Mouse (Mus musculus): ENCODE data around the gene Tube1. TPM values are rescaled to one million over a fixed set of nuclear protein-coding genes. Genes with fewer than 3 reads are reported as not detected.
"Not testable (repeated sequence)": the region's sequence is repeated elsewhere in the genome, so short reads cannot be mapped to it uniquely, and the experiment has no call there.

The Tube1 gene
- polyA plus RNA-seq, 1 experiment from 2014 or later: 26.2 TPM

DNA sequence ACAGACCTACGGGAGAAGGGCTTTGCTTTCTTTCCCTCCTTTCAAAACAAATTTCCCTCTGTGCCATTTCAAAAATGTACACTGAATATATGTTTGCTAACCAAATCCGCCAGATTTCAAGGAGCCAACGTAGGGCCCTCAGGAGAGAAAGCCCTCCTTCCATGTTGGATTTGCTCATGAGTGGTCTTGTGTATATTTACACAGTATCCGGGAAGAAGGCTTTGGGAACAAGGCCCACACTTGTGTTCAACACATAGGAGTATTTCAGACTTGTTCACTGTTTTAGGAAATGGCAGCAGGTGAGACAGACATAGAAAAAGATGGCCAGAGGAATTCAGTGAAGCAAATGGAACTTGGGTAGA, 51.8 kb downstream of the Tube1 start:
- no peaks in the 10 kb centered on the region for H3K4me1 ChIP-seq (ENCODE audit: control insufficient read depth, insufficient read depth, low read length)
- no peak overlapping the region for H3K27ac ChIP-seq (replicated peaks; ENCODE audit: low read depth, low read length)
- no peaks in the 10 kb centered on the region for H3K9me3 ChIP-seq (replicated peaks; ENCODE audit: control insufficient read depth, low read length)
- WGBS: 82% methylated on average over 4 of the region's 4 CpGs
- no peaks in the 10 kb centered on the region for H3K27me3 ChIP-seq (ENCODE audit: control insufficient read depth, insufficient read depth, low read length)
- no peak overlapping the region for H3K9ac ChIP-seq (replicated peaks; ENCODE audit: low read length)
- DNase-seq (ENCODE audit: low spot score) (no peak), ATAC-seq (replicated peaks; ENCODE audit: insufficient number of reproducible peaks, low FRiP score, low TSS enrichment, low read depth) (no peak)
- H3K36me3 ChIP-seq (replicated peaks; ENCODE audit: control insufficient read depth, insufficient read depth, low read depth, low read length): no peaks in the 10 kb centered on the region
- no peak overlapping the region for H3K4me3 ChIP-seq (ENCODE audit: low read depth, low read length)
- H3K4me2 ChIP-seq (ENCODE audit: low read depth, low read length): no peak overlapping the region

DNA sequence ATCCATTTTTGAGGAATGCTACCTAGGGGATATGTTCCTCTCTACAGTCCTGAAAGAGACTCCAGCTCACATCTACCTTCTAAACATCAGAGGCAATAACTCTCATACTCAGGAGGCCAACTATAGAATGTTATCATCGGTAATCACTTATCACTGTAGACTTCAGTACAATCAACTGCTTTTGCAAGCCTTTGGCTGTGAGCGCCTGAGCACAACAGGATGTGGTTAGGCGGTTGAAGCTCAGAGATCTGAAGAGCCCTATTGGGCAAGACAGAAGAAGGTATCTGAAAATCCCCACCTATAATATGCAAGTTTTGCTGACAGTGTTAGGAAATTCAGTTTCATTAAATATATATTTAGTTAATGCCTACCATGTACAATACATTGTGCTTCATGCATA, 58.9 kb downstream of the Tube1 start:
- ATAC-seq (replicated peaks; ENCODE audit: insufficient number of reproducible peaks, low FRiP score, low TSS enrichment, low read depth) (no peak), DNase-seq (ENCODE audit: low spot score) (no peak)
- H3K27ac ChIP-seq (replicated peaks; ENCODE audit: low read depth, low read length): no peak overlapping the region
- H3K9ac ChIP-seq (replicated peaks; ENCODE audit: low read length): no peak overlapping the region
- 93% methylated on average over 3 of the region's 3 CpGs for WGBS
- H3K4me3 ChIP-seq (ENCODE audit: low read depth, low read length): no peak overlapping the region
- H3K9me3 ChIP-seq (replicated peaks; ENCODE audit: control insufficient read depth, low read length): no peaks in the 10 kb centered on the region
- no peaks in the 10 kb centered on the region for H3K4me1 ChIP-seq (ENCODE audit: control insufficient read depth, insufficient read depth, low read length)
- H3K4me2 ChIP-seq (ENCODE audit: low read depth, low read length): no peak overlapping the region
- H3K27me3 ChIP-seq (ENCODE audit: control insufficient read depth, insufficient read depth, low read length): no peaks in the 10 kb centered on the region
- H3K36me3 ChIP-seq (replicated peaks; ENCODE audit: control insufficient read depth, insufficient read depth, low read depth, low read length): no peaks in the 10 kb centered on the region

DNA sequence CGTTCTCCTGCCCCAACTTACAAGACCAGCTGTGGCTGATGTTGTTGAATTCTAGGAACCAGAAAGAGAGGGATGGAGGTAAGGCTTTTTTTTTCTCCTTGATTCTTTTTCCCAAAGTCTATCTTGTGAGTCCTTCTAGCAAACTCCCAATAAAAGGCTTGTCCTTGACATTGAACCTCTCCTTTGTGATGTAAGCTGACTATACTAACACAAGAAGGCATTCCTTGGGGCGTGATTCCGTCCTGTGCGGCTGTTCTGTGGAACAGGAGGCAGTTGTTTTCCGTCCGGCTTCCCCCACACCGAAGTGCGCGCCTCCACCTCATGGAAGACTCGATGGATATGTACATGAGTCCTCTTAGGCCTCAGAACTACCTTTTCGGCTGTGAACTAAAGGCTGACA, 64.4 kb downstream of the Tube1 start:
- not testable (repeated sequence) for H3K4me1 ChIP-seq (ENCODE audit: control insufficient read depth, insufficient read depth, low read length); H3K9ac ChIP-seq (replicated peaks; ENCODE audit: low read length); H3K36me3 ChIP-seq (replicated peaks; ENCODE audit: control insufficient read depth, insufficient read depth, low read depth, low read length); H3K27ac ChIP-seq (replicated peaks; ENCODE audit: low read depth, low read length); H3K9me3 ChIP-seq (replicated peaks; ENCODE audit: control insufficient read depth, low read length); ATAC-seq (replicated peaks; ENCODE audit: insufficient number of reproducible peaks, low FRiP score, low TSS enrichment, low read depth); DNase-seq (ENCODE audit: low spot score); H3K4me2 ChIP-seq (ENCODE audit: low read depth, low read length); H3K27me3 ChIP-seq (ENCODE audit: control insufficient read depth, insufficient read depth, low read length); H3K4me3 ChIP-seq (ENCODE audit: low read depth, low read length)
- WGBS: 95% methylated on average over 11 of the region's 11 CpGs

Other genes starting within 250 kb of the Tube1 start
- gene Lama4, start 168.5 kb upstream of the Tube1 start, polyA plus RNA-seq (2014; fragmentation: Nextera tagmentation; extraction: Ambion mirVana): 24.8 and 27.4 TPM in 2 replicates
- gene Fam229b, start 62 bp upstream of the Tube1 start, polyA plus RNA-seq (2014; fragmentation: Nextera tagmentation; extraction: Ambion mirVana): 12.4 and 15.5 TPM in 2 replicates
- gene Ccn6, start 29.8 kb downstream of the Tube1 start, polyA plus RNA-seq (2014; fragmentation: Nextera tagmentation; extraction: Ambion mirVana): 0.31 TPM in 1 of 2 replicates, not detected in the other
- gene Fyn, start 234.9 kb downstream of the Tube1 start, polyA plus RNA-seq (2014; fragmentation: Nextera tagmentation; extraction: Ambion mirVana): 34.9 and 38.9 TPM in 2 replicates

All from embryonic facial prominence, embryonic 11.5 days (tissue).